Mouse (Mus musculus) heart, adult 2 months (tissue): ENCODE results near the gene 1700018B08Rik. TPM values are rescaled to one million over a fixed set of nuclear protein-coding genes. Genes with fewer than 3 reads are reported as not detected.
A peak's percentile ranks its signal among the peaks of the same experiment; 100 is the strongest.

Experiments used
- DNase-seq, 2 experiments: peaks; one replicate each; pipeline ENCODE4 v3.0.0; 2021
- H3K27ac ChIP-seq: fragments of 200-600 bp; 2 replicates; pipeline ENCODE4 v1.8.1; 2022
- H3K27me3 ChIP-seq: fragments of 200-500 bp; 2 replicates; pipeline ENCODE4 v1.6.1; 2012; ENCODE audit warnings: mild to moderate bottlenecking, low read length, inconsistent platforms, mixed read lengths; ENCODE audit not compliant: control insufficient read depth, insufficient read depth
- H3K36me3 ChIP-seq: fragments of 200-500 bp; 2 replicates; pipeline ENCODE4 v1.6.1; 2012; ENCODE audit warnings: low read length, inconsistent platforms; ENCODE audit not compliant: control insufficient read depth, insufficient read depth
- H3K4me1 ChIP-seq: fragments of 200-500 bp; 2 replicates; pipeline ENCODE4 v1.6.1; 2011; ENCODE audit warnings: low read length; ENCODE audit not compliant: control insufficient read depth, insufficient read depth
- H3K4me3 ChIP-seq: fragments of 200-600 bp; 2 replicates; pipeline ENCODE4 v1.8.1; 2022
- H3K79me2 ChIP-seq: fragments of 200-500 bp; replicated peaks from 2 replicates; pipeline ENCODE4 v1.6.1; 2012; ENCODE audit warnings: mild to moderate bottlenecking, inconsistent platforms, low read length, moderate library complexity, mixed read lengths; ENCODE audit not compliant: control insufficient read depth, insufficient read depth
- H3K9ac ChIP-seq: fragments of 200-500 bp; 2 replicates; pipeline ENCODE4 v1.6.1; 2012; ENCODE audit warnings: low read depth, mild to moderate bottlenecking, control low read depth, inconsistent platforms, low read length, mixed read lengths
- CTCF ChIP-seq: fragments of 200-600 bp; IDR thresholded peaks from 2 replicates; pipeline ENCODE4 v1.8.1; 2022; ENCODE audit warnings: antibody characterized with exemption, mild to moderate bottlenecking, moderate library complexity
- EP300 ChIP-seq: fragments of 200-500 bp; IDR thresholded peaks from 2 replicates; pipeline ENCODE4 v1.6.1; 2011; ENCODE audit warnings: low read depth, low read length, control low read depth; ENCODE audit not compliant: insufficient read depth
- POLR2A ChIP-seq: fragments of 200-500 bp; IDR thresholded peaks from 2 replicates; pipeline ENCODE4 v1.6.1; 2011; ENCODE audit warnings: mild to moderate bottlenecking, low read depth, low read length, control low read depth; ENCODE audit not compliant: insufficient read depth
- WGBS: fragments of 180-500 bp; shearing (Covaris S2); methylation state at CpG from one replicate; pipeline ENCODE4 v1.1.7; 2018; 5-methylcytosine and 5-hydroxymethylcytosine counted together
- intact Hi-C: fragments of 180-260 bp; cut with DNase I; formaldehyde crosslinking; loops from one replicate; pipeline ENCODE4 v1.15.1; 2025
- long read RNA-seq: library from polyadenylated mRNA; stranded (forward); transcript quantifications from one replicate; pipeline ENCODE4 v2.0.0, GENCODE M21; 2021
- polyA plus RNA-seq: library from polyadenylated mRNA; depleted of rRNA; stranded (reverse); fragments of >200 nt; gene quantifications from 2 replicates; pipeline ENCODE4 v1.2.3, GENCODE M21; 2012; rRNA removed
- total RNA-seq, 2 experiments: library from RNA; stranded (reverse); gene quantifications; 2 replicates each; pipeline ENCODE4 v1.2.3; 2021

Gene 1700018B08Rik
- total RNA-seq (not detected), polyA plus RNA-seq (0.41 TPM in 1 of 2 replicates, not detected in the other)
- long read RNA-seq, partial matches to known transcripts: 0 of 1 reads
- long read RNA-seq, other reads (novel, unspliced or antisense): 1 of 1 reads

GRCm38 (mm10) chr8:121544276-121544785 is at the start of gene 1700018B08Rik:
TSS of gene 1700018B08Rik (minus strand) at chr8:121544320.
- no peak within 1 kb of the TSS for H3K4me3 ChIP-seq
- no peaks in the 10 kb centered on the region for H3K79me2 ChIP-seq
- H3K9ac ChIP-seq: no peak within 1 kb of the TSS
- no peak within 1 kb of the TSS for H3K27ac ChIP-seq
- 72% methylated on average over 12 of the region's 12 CpGs for WGBS
- TF ChIP-seq CTCF (no peak), EP300 (no peak), POLR2A (no peak)
- H3K36me3 ChIP-seq: no peaks in the 10 kb centered on the region
- DNase-seq: peak in 1 of 2 experiments; percentile 12
- no peaks in the 10 kb centered on the region; the same call in 1 of the 2 replicates for H3K27me3 ChIP-seq
- intact Hi-C loops: no loop called here
- H3K4me1 ChIP-seq: no peaks in the 10 kb centered on the region; the same call in 1 of the 2 replicates

DNA sequence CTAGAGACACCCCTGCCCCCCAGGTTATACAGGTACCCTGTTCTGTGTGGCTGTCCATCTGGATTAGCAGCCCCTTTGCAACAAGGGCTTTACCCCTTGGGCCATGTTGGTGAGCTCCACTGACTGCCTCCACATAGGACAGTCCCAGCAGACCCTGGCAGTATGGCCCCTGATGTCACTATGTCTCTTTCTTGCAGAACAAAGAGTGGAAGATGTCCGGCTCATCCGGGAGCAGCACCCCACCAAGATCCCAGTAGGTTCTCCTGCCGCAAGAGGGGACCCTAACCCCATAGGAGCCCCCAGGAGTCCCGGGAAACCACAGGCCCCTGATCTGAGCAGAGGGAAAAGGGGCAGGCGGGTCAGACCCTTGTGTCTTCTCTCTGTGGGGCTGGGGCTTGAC is 49.2 kb upstream of the 1700018B08Rik start:
- H3K79me2 ChIP-seq: peaks cover 9% of the 10 kb centered on the region
- H3K27me3 ChIP-seq: no peaks in the 10 kb centered on the region
- peaks cover 5% of the 10 kb centered on the region; the same call in 1 of the 2 replicates for H3K36me3 ChIP-seq
- H3K27ac ChIP-seq: peak overlapping the region; percentile 32; the same call in 1 of the 2 replicates
- no peak overlapping the region for H3K9ac ChIP-seq
- H3K4me3 ChIP-seq: no peak overlapping the region; the same call in 1 of the 2 replicates
- peaks cover 26% of the 10 kb centered on the region for H3K4me1 ChIP-seq
- TF ChIP-seq EP300 (no peak), POLR2A (no peak), CTCF (no peak)
- intact Hi-C loops: no loop called here
- 84% methylated on average over 5 of the region's 5 CpGs for WGBS
- peak in 1 of 2 experiments; percentile 20 for DNase-seq

GRCm38 (mm10) chr8:121591178-121592066 is 47.3 kb upstream of the 1700018B08Rik start:
- Histone ChIP-seq H3K79me2 (peaks cover 9% of the 10 kb centered on the region), H3K36me3 (peaks cover 5% of the 10 kb centered on the region; the same call in 1 of the 2 replicates), H3K27ac (peak overlapping the region; percentile 99), H3K27me3 (no peaks in the 10 kb centered on the region), H3K9ac (peak overlapping the region; percentile 97), H3K4me1 (peaks cover 26% of the 10 kb centered on the region), H3K4me3 (peak overlapping the region; percentile 82)
- peak; percentile 54 for DNase-seq
- no peak for TF ChIP-seq POLR2A
- peak; percentile 71 for TF ChIP-seq CTCF
- WGBS: 12% methylated on average over 20 of the region's 20 CpGs
- intact Hi-C loops: no loop called here

DNA sequence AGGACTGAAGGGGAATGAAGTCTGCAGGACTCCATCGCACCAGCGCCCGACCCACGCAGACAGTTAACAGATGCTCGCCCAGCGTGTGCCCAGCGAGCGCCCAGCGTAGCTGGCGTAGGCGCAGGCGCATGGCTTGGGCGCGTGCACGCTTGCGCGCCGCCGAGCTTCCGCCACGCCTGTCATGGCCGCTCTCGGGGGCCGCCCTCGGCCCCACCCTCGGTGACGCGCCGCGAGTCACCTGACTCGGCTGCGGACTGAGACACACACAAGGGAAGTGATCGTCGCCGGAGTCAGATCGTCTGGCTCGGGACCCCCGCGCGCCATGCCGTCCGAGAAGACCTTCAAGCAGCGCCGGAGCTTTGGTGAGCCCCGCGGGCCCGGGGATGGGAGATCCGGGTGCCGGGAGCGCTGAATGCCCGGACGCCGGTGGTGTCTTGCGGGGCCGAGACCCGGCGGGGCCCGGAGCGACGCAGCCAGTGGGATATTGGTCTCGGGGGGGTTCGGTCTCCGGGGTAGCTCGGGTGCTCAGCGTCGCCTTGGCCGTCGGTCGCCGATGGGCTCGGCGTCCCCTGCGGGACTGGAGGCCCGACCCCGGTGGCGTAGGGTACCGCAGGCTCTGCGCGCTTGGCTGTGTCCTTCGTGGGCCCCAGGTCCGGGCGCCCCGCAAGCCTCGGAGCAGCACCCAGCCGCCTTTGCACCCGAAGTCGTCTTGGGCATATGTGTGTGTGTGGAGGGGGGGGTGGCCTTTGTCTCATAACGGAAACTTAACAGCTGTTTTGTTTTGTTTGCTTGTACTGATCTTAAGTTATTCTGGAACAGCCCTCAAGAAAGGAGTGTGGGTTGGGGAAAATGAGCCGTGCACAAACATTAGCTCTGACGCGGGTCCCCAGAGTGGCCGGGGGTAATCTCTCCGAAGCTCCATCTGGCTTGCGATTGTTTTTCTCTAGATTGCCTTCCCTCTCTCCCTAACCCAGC is 46.4 kb upstream of the 1700018B08Rik start, which contains the start of gene Map1lc3b:
Map1lc3b (plus strand) TSS at position 159 of the 975 bp plus-strand sequence.
- peak; percentile 86; the same call in 1 of the 2 replicates for TF ChIP-seq EP300
- TF ChIP-seq POLR2A: peak; percentile 90
- TF ChIP-seq CTCF: no peak
- intact Hi-C loops: no loop called here
- H3K36me3 ChIP-seq: peaks cover 5% of the 10 kb centered on the region; the same call in 1 of the 2 replicates

DNA sequence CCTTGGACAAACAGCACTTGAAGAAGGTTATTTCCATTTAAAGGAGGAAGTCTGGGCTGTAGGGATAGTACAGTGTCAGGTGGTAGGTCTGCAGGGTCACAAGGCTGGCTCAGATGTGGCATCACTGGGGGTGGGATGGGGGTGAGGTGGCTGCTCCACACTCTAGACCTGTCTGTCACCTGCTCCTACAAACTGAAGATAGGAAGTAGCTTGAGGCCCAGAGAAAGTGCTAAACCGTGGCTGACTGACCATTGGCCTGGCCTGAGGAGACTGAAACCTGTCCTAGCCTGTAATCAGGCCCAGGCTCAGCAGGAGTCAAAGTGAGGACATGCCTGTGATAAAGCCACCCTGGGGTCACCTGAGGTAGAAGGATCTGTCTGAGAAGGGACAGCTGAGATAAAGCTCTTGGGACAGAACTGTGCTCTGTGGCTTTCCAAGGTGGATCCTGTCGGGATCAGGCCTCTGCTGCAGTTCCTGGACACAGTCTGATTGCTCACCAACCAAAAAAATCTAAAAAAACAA is 45.1 kb upstream of the 1700018B08Rik start:
- TF ChIP-seq CTCF (no peak), POLR2A (no peak), EP300 (no peak)
- H3K4me1 ChIP-seq: peaks cover 25% of the 10 kb centered on the region
- H3K9ac ChIP-seq: no peak overlapping the region
- no peak overlapping the region for H3K4me3 ChIP-seq
- H3K36me3 ChIP-seq: peaks cover 5% of the 10 kb centered on the region; the same call in 1 of the 2 replicates
- intact Hi-C loops: no loop called here
- H3K79me2 ChIP-seq: peaks cover 9% of the 10 kb centered on the region
- no peak for DNase-seq
- no peaks in the 10 kb centered on the region for H3K27me3 ChIP-seq
- no peak overlapping the region; the same call in 1 of the 2 replicates for H3K27ac ChIP-seq
- 29% methylated on average over 2 of the region's 2 CpGs for WGBS

More for the DNA sequence above, 46.4 kb upstream of the 1700018B08Rik start, which contains the start of gene Map1lc3b:
- peaks cover 26% of the 10 kb centered on the region for H3K4me1 ChIP-seq
- peak within 1 kb of the TSS; percentile 97 for H3K9ac ChIP-seq
- peak within 1 kb of the TSS; percentile 82 for H3K4me3 ChIP-seq
- H3K79me2 ChIP-seq: peaks cover 9% of the 10 kb centered on the region
- H3K27me3 ChIP-seq: no peaks in the 10 kb centered on the region
- DNase-seq: peak; percentile 97 to 100
- WGBS: under 1% methylated on average over 94 of the region's 94 CpGs
- peak within 1 kb of the TSS; percentile 99 for H3K27ac ChIP-seq
